Mouse (Mus musculus) hindbrain, embryonic 11.5 days (tissue): ENCODE results near the gene Syce1. TPM values are rescaled to one million over a fixed set of nuclear protein-coding genes. Genes with fewer than 3 reads are reported as not detected.
"Not testable (repeated sequence)": the region's sequence is repeated elsewhere in the genome, so short reads cannot be mapped to it uniquely, and the experiment has no call there.

Experiments used
- ATAC-seq: fragments of 200-750 bp; cut with Nextera tagmentation; 2 replicates; pipeline ENCODE4 v1.8.0; 2017; ENCODE audit warnings: mild to moderate bottlenecking, moderate TSS enrichment, moderate library complexity; ENCODE audit not compliant: low FRiP score
- DNase-seq: peaks from one replicate; pipeline ENCODE4 v3.0.0-alpha.2; 2015; ENCODE audit warnings: low spot score
- H3K27ac ChIP-seq: fragments of 300-500 bp; sonication (generic); 2 replicates; pipeline ENCODE4 v1.5.1; 2014; ENCODE audit warnings: mild to moderate bottlenecking, low read depth, low read length
- H3K27me3 ChIP-seq: fragments of 300-500 bp; sonication (generic); 2 replicates; pipeline ENCODE4 v1.6.1; 2014; ENCODE audit warnings: mild to moderate bottlenecking, low read length, moderate library complexity, mixed read lengths; ENCODE audit not compliant: control insufficient read depth, insufficient read depth
- H3K36me3 ChIP-seq: fragments of 300-500 bp; sonication (generic); 2 replicates; pipeline ENCODE4 v1.6.1; 2014; ENCODE audit warnings: mild to moderate bottlenecking, low read length, moderate library complexity, mixed read lengths; ENCODE audit not compliant: control insufficient read depth, insufficient read depth
- H3K4me1 ChIP-seq: fragments of 300-500 bp; sonication (generic); replicated peaks from 2 replicates; pipeline ENCODE4 v1.6.1; 2014; ENCODE audit warnings: low read length, mixed read lengths; ENCODE audit not compliant: control insufficient read depth, insufficient read depth
- H3K4me2 ChIP-seq: fragments of 300-500 bp; sonication (generic); replicated peaks from 2 replicates; pipeline ENCODE4 v1.6.1; 2014; ENCODE audit warnings: mild to moderate bottlenecking, low read depth, low read length
- H3K4me3 ChIP-seq: fragments of 300-500 bp; sonication (generic); 2 replicates; pipeline ENCODE4 v1.5.1; 2014; ENCODE audit warnings: low read depth, low read length
- H3K9ac ChIP-seq: fragments of 300-500 bp; sonication (generic); 2 replicates; pipeline ENCODE4 v1.6.1; 2014; ENCODE audit warnings: low read depth, low read length
- H3K9me3 ChIP-seq: fragments of 300-500 bp; sonication (generic); 2 replicates; pipeline ENCODE4 v1.6.1; 2016; ENCODE audit warnings: low read length; ENCODE audit not compliant: control insufficient read depth
- WGBS: fragments of 180-500 bp; shearing (Covaris S2); extraction: QIAGEN DNeasy Blood & Tissue Kit; methylation state at CpG from one replicate; pipeline ENCODE4 v1.1.7; 2014; 5-methylcytosine and 5-hydroxymethylcytosine counted together
- polyA plus RNA-seq: library from polyadenylated mRNA; unstranded; fragments of >200 nt; fragmentation: Nextera tagmentation; extraction: Ambion mirVana; gene quantifications from 2 replicates; pipeline ENCODE4 v1.2.1, GENCODE M21; 2014

Syce1 gene
- polyA plus RNA-seq, 1 experiment from 2014 or later: 0.45 TPM

GRCm38 (mm10) chr7:140797619-140798018 lies 10.0 kb upstream of the Syce1 start:
- no peak overlapping the region for H3K4me2 ChIP-seq
- no peaks in the 10 kb centered on the region for H3K9me3 ChIP-seq
- H3K27me3 ChIP-seq: no peaks in the 10 kb centered on the region
- DNase-seq (no peak), ATAC-seq (no peak)
- no peaks in the 10 kb centered on the region for H3K36me3 ChIP-seq
- H3K27ac ChIP-seq: no peak overlapping the region
- H3K9ac ChIP-seq: no peak overlapping the region
- H3K4me3 ChIP-seq: no peak overlapping the region
- H3K4me1 ChIP-seq: no peaks in the 10 kb centered on the region
- 90% methylated on average over 3 of the region's 3 CpGs for WGBS

DNA sequence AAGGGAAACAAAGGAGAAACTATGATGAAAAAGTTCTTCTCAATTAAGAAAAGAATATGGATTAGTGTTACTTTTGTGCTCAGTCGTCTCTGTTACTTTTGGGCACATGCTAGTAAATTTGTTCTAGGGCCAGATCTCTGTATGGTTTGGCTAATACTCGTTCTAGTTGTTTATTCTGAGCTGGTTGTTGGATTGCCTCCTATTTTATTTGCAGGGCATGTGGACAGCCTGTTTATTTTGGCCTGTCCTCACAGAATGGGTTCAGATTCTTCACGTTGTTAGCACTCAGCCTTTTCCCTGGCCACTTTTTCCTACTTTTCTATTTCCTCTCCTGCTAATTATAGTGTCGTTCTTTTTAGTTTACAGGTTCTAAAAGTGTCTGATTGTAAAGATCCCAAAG lies 5.9 kb upstream of the Syce1 start:
- H3K9ac ChIP-seq: no peak overlapping the region
- no peak overlapping the region for H3K27ac ChIP-seq
- H3K4me2 ChIP-seq: no peak overlapping the region
- H3K36me3 ChIP-seq: no peaks in the 10 kb centered on the region
- ATAC-seq: no peak
- H3K9me3 ChIP-seq: no peaks in the 10 kb centered on the region
- no peaks in the 10 kb centered on the region for H3K4me1 ChIP-seq
- no peaks in the 10 kb centered on the region for H3K27me3 ChIP-seq
- no peak overlapping the region for H3K4me3 ChIP-seq
- WGBS: 77% methylated on average over 4 of the region's 4 CpGs
- DNase-seq: no peak

DNA sequence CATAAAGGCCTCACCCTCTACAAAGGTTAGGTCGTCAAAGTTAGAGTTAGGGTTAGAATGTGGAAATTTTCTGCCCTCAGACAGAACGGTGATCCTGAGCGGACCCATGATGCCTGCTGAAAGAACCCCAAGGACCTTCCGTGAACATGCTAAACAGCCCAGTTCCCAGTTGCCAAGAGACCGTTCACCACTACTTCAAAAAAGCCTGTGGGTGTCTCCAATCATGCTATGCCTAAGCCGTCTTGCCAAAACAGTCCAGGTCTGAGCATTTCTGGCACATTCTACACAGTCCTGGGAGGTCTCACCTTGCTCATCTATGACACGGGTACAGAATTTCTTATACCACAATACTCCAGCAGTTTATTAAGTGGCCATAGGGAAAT lies 392 bp upstream of the Syce1 start:
- Histone ChIP-seq H3K4me2 (no peak overlapping the region), H3K9ac (no peak overlapping the region), H3K36me3 (no peaks in the 10 kb centered on the region), H3K4me1 (no peaks in the 10 kb centered on the region), H3K27me3 (no peaks in the 10 kb centered on the region), H3K9me3 (no peaks in the 10 kb centered on the region), H3K4me3 (no peak overlapping the region), H3K27ac (no peak overlapping the region)
- ATAC-seq (no peak), DNase-seq (no peak)
- 91% methylated on average over 7 of the region's 7 CpGs for WGBS

DNA sequence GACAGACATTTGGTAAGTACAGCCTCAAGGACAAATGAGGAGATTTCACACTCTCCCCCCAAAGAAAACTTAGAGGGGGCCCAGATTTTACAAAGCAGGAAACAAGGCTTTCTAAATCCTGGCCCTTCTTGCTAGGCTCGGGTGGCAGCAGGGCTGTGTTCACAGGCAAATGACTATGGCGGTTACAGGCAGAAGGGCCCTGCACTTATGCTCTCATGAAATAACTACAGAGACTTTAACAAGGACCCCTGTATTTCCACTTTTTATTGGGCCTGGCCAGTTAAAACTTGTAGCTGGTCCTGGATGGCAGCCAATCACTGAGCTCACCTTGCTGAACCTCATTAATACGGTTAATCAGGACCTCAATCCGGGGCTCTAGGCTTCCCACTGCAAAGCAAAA lies 7.1 kb downstream of the Syce1 start:
- no peaks in the 10 kb centered on the region for H3K36me3 ChIP-seq
- H3K4me1 ChIP-seq: no peaks in the 10 kb centered on the region
- H3K27me3 ChIP-seq: no peaks in the 10 kb centered on the region
- H3K4me2 ChIP-seq: no peak overlapping the region
- WGBS: 87% methylated on average over 4 of the region's 4 CpGs
- no peak overlapping the region for H3K9ac ChIP-seq
- ATAC-seq (no peak), DNase-seq (no peak)
- H3K4me3 ChIP-seq: no peak overlapping the region
- H3K27ac ChIP-seq: no peak overlapping the region
- H3K9me3 ChIP-seq: no peaks in the 10 kb centered on the region

DNA sequence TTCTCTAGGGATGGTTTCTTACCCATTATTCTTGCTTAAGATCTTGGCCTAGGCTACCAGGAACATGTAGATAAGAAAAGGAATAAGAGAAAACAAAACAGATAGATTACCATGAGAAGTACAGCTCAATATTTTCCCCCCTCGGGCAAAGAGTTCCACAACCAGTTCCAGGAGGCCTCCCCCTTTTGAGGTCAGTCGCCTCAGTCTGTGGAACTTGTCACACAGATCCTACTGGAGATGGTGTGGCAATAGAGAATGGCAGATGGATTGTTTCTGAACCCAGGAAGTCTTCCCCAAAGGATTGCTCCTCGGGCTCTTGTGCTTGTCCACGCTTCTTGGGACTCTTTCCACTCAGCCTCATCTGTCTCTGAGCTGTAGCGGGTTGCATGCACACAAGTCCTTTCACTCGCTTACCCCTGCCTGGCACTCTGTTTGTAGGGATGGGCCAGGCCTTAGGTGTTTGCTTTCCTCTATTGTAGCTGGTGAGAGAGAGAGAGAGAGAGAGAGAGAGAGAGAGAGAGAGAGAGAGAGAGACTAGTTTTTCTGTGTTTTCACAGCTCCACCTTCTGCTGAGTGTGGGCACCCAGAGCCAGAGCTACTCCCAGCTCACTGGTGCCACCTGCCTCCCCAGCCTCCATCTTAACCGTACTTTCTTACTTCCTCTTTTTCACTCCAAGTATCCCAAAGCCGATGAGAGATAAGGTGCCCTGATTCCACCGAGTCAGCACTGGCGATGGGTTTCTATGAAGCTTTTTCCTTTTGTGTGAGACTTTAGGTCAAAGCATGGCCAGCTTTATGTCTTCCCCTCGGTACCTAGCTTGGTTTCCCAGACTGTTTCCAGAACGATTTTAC lies 21.5 kb downstream of the Syce1 start:
- ATAC-seq (no peak), DNase-seq (no peak)
- H3K27ac ChIP-seq: no peak overlapping the region
- H3K9me3 ChIP-seq: no peaks in the 10 kb centered on the region
- no peak overlapping the region for H3K9ac ChIP-seq
- H3K4me2 ChIP-seq: no peak overlapping the region
- no peaks in the 10 kb centered on the region for H3K4me1 ChIP-seq
- H3K36me3 ChIP-seq: no peaks in the 10 kb centered on the region
- no peaks in the 10 kb centered on the region for H3K27me3 ChIP-seq
- WGBS: 81% methylated on average over 12 of the region's 12 CpGs
- no peak overlapping the region for H3K4me3 ChIP-seq

- 59% methylated on average over 1 of the region's 1 CpGs for WGBS
- not testable (repeated sequence) for H3K9me3 ChIP-seq, DNase-seq, H3K4me3 ChIP-seq, H3K4me2 ChIP-seq, H3K4me1 ChIP-seq, ATAC-seq, H3K27me3 ChIP-seq, H3K27ac ChIP-seq, H3K36me3 ChIP-seq, H3K9ac ChIP-seq
Observed at GRCm38 (mm10) chr7:140765391-140765790, 22.3 kb downstream of the Syce1 start.

- Histone ChIP-seq H3K4me2 (no peak within 1 kb of the TSS), H3K27me3 (no peaks in the 10 kb centered on the region), H3K4me1 (no peaks in the 10 kb centered on the region), H3K27ac (no peak within 1 kb of the TSS), H3K9me3 (no peaks in the 10 kb centered on the region), H3K9ac (no peak within 1 kb of the TSS), H3K4me3 (no peak within 1 kb of the TSS), H3K36me3 (no peaks in the 10 kb centered on the region)
- 93% methylated on average over 7 of the region's 7 CpGs for WGBS
- no peak for DNase-seq
- ATAC-seq: no peak
Observed at GRCm38 (mm10) chr7:140763447-140764020, 24.1 kb downstream of the Syce1 start, which contains the start of gene Cyp2e1. Cyp2e1 (plus strand) TSS chr7:140763739.

DNA sequence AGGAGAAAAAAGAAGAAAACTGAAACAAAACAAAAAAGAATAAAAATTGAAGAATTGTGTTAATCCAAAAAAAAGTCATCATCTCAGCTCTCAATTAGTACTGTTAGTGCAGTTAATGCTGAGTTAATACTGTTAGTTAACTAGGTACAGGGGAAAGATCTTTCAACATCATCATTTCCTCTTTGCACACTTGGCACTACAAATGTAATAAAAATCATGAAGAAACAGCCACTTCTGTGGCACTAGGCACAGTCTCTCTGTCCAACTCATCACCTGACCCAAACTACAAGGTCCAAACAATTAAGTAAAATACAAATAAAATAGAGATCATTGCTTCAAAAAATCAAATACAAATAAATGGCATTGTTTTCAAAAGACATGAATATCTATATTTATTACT lies 27.0 kb downstream of the Syce1 start:
- Histone ChIP-seq H3K4me1 (no peaks in the 10 kb centered on the region), H3K36me3 (no peaks in the 10 kb centered on the region), H3K9ac (no peak overlapping the region), H3K4me3 (no peak overlapping the region), H3K27ac (no peak overlapping the region), H3K27me3 (no peaks in the 10 kb centered on the region), H3K9me3 (no peaks in the 10 kb centered on the region), H3K4me2 (no peak overlapping the region)
- DNase-seq: no peak
- no peak for ATAC-seq
